Mouse (Mus musculus): ENCODE data around the gene Rad23b. TPM values are rescaled to one million over a fixed set of nuclear protein-coding genes. Genes with fewer than 3 reads are reported as not detected.

The Rad23b gene
- polyA plus RNA-seq, 1 experiment from 2014 or later = 58.9 TPM

DNA sequence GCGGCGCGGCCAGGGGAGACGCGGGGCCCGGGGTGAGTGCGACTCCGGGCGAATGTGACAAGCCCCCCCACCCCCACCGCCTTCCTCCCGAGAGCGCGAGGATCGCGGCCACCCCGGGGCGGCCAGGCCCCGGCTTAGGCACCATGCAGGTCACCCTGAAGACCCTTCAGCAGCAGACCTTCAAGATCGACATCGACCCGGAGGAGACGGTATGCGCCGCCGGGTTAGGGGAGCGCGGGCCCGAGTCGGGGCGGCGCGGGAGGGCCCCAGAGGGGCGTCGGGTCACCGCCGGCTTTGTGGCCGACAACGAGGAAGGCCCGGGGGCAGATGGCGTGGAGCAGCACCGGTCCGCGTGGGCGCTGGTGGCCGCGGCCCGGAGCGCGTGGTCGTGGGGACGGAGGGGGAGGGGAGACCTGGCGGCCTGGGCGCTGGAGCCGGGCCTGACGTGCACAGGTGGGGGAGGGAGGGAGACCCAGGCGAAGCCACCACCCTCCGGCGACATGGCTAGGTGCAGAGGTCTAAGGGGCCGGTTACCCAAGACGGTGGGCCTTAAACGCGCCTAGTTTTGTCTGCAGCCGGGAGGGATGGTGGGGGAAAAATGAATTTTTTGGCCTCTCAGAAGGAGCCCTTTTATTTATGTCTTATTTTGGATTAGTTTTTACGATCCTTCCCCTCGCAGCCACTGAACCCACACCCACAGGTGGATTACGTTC lies 532 bp downstream of the Rad23b start:
- peak overlapping the region; percentile 93 for H3K27ac ChIP-seq (ENCODE audit: low read length)
- peak overlapping the region; percentile 92 for H3K4me2 ChIP-seq (ENCODE audit: low read depth, low read length)
- H3K27me3 ChIP-seq (ENCODE audit: control insufficient read depth, insufficient read depth, low read length) = no peaks in the 10 kb centered on the region
- H3K9me3 ChIP-seq (replicated peaks; ENCODE audit: control insufficient read depth, low read length) = no peaks in the 10 kb centered on the region
- peak overlapping the region; percentile 87 for H3K4me3 ChIP-seq (ENCODE audit: low read length)
- WGBS = under 1% methylated on average over 62 of the region's 66 CpGs
- peak; percentile 28 for ATAC-seq (replicated peaks; ENCODE audit: extremely low read depth, insufficient read depth, low FRiP score)
- no peaks in the 10 kb centered on the region for H3K36me3 ChIP-seq (ENCODE audit: control insufficient read depth, insufficient read depth)
- H3K4me1 ChIP-seq (ENCODE audit: control insufficient read depth, insufficient read depth, low read length) = peaks cover 33% of the 10 kb centered on the region
- H3K9ac ChIP-seq (ENCODE audit: low read length) = peak overlapping the region; percentile 99

DNA sequence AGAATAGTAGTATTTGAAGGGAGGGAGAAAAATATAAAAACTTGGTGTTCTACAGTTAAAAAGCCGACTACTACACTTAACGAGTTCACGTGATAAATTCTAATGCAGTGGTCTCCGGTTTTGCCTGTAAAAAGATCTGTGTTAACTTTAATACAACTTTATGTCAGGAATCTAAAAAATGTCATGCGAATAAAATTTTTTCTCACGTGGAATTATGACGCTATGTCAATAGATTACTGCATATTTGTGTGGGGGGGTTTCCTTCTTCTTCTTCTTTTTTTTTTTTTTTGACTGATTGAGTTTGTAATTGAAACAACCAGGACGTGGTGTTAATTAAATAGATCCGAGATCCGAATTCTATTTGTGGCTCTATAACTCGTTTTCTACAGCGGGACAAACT lies 1.2 kb downstream of the Rad23b start:
- peak overlapping the region; percentile 99 for H3K9ac ChIP-seq (ENCODE audit: low read length)
- no peak for ATAC-seq (replicated peaks; ENCODE audit: extremely low read depth, insufficient read depth, low FRiP score)
- H3K36me3 ChIP-seq (ENCODE audit: control insufficient read depth, insufficient read depth) = no peaks in the 10 kb centered on the region
- H3K9me3 ChIP-seq (replicated peaks; ENCODE audit: control insufficient read depth, low read length) = no peaks in the 10 kb centered on the region
- 9% methylated on average over 12 of the region's 12 CpGs for WGBS
- peaks cover 34% of the 10 kb centered on the region for H3K4me1 ChIP-seq (ENCODE audit: control insufficient read depth, insufficient read depth, low read length)
- no peaks in the 10 kb centered on the region for H3K27me3 ChIP-seq (ENCODE audit: control insufficient read depth, insufficient read depth, low read length)
- peak overlapping the region; percentile 87 for H3K4me3 ChIP-seq (ENCODE audit: low read length)
- peak overlapping the region; percentile 92 for H3K4me2 ChIP-seq (ENCODE audit: low read depth, low read length)
- peak overlapping the region; percentile 93; the same call in 1 of the 2 replicates for H3K27ac ChIP-seq (ENCODE audit: low read length)

DNA sequence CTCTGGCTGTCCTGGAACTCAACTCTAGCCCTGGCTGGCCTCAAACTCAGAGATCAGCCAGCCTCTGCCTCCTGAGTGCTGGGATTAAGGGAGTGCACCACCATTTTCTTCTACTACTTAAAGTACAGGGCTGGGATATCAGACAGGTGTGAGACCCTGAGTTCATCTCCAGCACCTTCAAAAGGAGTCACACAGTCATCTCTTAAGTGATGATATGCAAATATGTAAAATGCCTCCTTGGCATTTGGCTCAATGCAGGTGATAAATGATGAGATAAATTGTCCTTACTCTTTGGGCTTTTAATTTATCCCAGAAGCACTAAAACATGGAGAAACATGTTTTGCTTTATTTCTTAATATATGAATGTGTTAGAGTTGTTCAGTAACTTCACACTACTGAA lies 2.0 kb downstream of the Rad23b start:
- Histone ChIP-seq H3K27me3 (ENCODE audit: control insufficient read depth, insufficient read depth, low read length) (no peaks in the 10 kb centered on the region), H3K9me3 (replicated peaks; ENCODE audit: control insufficient read depth, low read length) (no peaks in the 10 kb centered on the region), H3K4me2 (ENCODE audit: low read depth, low read length) (0 out of 2 replicates have a peak overlapping the region, but pooled peaks have one; percentile 6), H3K4me1 (ENCODE audit: control insufficient read depth, insufficient read depth, low read length) (peaks cover 36% of the 10 kb centered on the region), H3K9ac (ENCODE audit: low read length) (no peak overlapping the region), H3K27ac (ENCODE audit: low read length) (no peak overlapping the region), H3K4me3 (ENCODE audit: low read length) (no peak overlapping the region), H3K36me3 (ENCODE audit: control insufficient read depth, insufficient read depth) (no peaks in the 10 kb centered on the region)
- ATAC-seq (replicated peaks; ENCODE audit: extremely low read depth, insufficient read depth, low FRiP score) = no peak

DNA sequence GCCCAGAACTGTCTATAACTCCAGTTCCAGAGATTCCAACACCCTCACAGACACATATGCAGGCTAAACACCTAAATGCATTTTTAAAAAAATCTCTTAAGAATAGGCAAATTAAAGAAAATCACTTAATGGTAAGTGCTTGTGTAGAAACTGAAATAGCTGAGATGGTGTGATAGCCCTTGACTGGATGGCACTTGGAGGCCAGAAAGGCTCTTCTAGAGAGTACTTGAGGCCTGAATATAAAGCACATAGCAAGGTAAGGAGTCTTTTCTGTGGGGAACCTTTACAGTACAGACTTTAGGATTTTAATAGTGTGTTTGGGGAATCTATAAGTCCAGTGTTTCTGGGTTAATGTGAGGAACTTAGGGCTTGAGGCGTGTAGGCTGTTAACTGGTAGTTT lies 4.2 kb downstream of the Rad23b start:
- Histone ChIP-seq H3K9ac (ENCODE audit: low read length) (no peak overlapping the region), H3K4me3 (ENCODE audit: low read length) (no peak overlapping the region), H3K27me3 (ENCODE audit: control insufficient read depth, insufficient read depth, low read length) (no peaks in the 10 kb centered on the region), H3K4me1 (ENCODE audit: control insufficient read depth, insufficient read depth, low read length) (peaks cover 33% of the 10 kb centered on the region), H3K27ac (ENCODE audit: low read length) (no peak overlapping the region), H3K36me3 (ENCODE audit: control insufficient read depth, insufficient read depth) (no peaks in the 10 kb centered on the region), H3K9me3 (replicated peaks; ENCODE audit: control insufficient read depth, low read length) (no peaks in the 10 kb centered on the region), H3K4me2 (ENCODE audit: low read depth, low read length) (no peak overlapping the region)
- WGBS = 86% methylated on average over 1 of the region's 1 CpGs
- no peak for ATAC-seq (replicated peaks; ENCODE audit: extremely low read depth, insufficient read depth, low FRiP score)

DNA sequence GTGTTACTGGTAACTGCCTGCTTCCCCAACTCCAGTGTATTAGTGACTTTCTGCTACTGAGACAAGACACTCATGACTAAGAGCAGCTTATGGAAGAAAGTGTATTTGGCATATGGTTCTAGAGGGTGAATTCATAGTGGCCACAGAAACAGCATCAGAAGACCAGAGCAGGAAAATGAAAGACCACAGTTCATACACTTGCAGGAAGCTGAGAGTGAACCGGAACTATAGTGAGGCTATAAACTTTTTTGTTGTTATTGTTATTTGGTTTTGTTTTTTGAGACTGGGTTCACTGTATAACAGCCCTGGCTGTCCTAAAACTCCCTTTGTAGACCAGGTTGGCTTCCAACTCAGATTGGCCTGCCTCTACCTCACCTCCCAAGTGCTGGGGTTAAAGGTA lies 6.0 kb downstream of the Rad23b start:
- H3K27ac ChIP-seq (ENCODE audit: low read length) = no peak overlapping the region
- ATAC-seq (replicated peaks; ENCODE audit: extremely low read depth, insufficient read depth, low FRiP score) = no peak
- H3K9me3 ChIP-seq (replicated peaks; ENCODE audit: control insufficient read depth, low read length) = no peaks in the 10 kb centered on the region
- H3K36me3 ChIP-seq (ENCODE audit: control insufficient read depth, insufficient read depth) = peaks cover 2% of the 10 kb centered on the region; the same call in 1 of the 2 replicates
- 85% methylated on average over 1 of the region's 1 CpGs for WGBS
- H3K9ac ChIP-seq (ENCODE audit: low read length) = no peak overlapping the region
- H3K4me1 ChIP-seq (ENCODE audit: control insufficient read depth, insufficient read depth, low read length) = peaks cover 32% of the 10 kb centered on the region
- H3K27me3 ChIP-seq (ENCODE audit: control insufficient read depth, insufficient read depth, low read length) = no peaks in the 10 kb centered on the region
- no peak overlapping the region for H3K4me3 ChIP-seq (ENCODE audit: low read length)
- H3K4me2 ChIP-seq (ENCODE audit: low read depth, low read length) = no peak overlapping the region

DNA sequence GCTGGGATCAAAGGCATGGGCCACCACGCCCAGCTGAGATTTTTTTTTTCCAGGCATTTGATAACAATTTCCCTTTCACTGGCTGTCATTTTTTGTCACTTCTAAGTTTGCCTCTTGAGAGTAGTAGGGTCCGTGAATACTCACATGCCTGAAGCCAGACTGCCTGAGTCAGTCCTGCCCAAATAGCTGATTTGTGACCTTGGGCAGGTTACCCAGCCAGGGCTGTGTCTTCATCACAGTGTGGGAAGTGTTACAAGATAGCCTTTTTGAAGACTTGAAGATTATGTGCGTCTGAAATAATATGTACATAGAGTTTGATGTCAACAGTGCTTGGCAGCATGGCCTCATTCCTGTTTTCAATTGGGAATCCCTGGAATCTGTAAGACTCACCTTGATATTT lies 6.9 kb downstream of the Rad23b start:
- WGBS = 46% methylated on average over 3 of the region's 3 CpGs

GRCm38 (mm10) chr4:55363866-55364265 lies 14.0 kb downstream of the Rad23b start:
- Histone ChIP-seq H3K27ac (ENCODE audit: low read length) (no peak overlapping the region), H3K4me3 (ENCODE audit: low read length) (no peak overlapping the region), H3K4me2 (ENCODE audit: low read depth, low read length) (no peak overlapping the region), H3K9me3 (replicated peaks; ENCODE audit: control insufficient read depth, low read length) (no peaks in the 10 kb centered on the region), H3K9ac (ENCODE audit: low read length) (no peak overlapping the region), H3K4me1 (ENCODE audit: control insufficient read depth, insufficient read depth, low read length) (no peaks in the 10 kb centered on the region; the same call in 1 of the 2 replicates), H3K27me3 (ENCODE audit: control insufficient read depth, insufficient read depth, low read length) (no peaks in the 10 kb centered on the region), H3K36me3 (ENCODE audit: control insufficient read depth, insufficient read depth) (peaks cover 5% of the 10 kb centered on the region; the same call in 1 of the 2 replicates)
- ATAC-seq (replicated peaks; ENCODE audit: extremely low read depth, insufficient read depth, low FRiP score) = no peak
- WGBS = 94% methylated on average over 4 of the region's 4 CpGs

More for the DNA sequence above, 6.9 kb downstream of the Rad23b start:
- Histone ChIP-seq H3K4me2 (ENCODE audit: low read depth, low read length) (no peak overlapping the region), H3K9me3 (replicated peaks; ENCODE audit: control insufficient read depth, low read length) (no peaks in the 10 kb centered on the region), H3K27ac (ENCODE audit: low read length) (no peak overlapping the region), H3K4me3 (ENCODE audit: low read length) (no peak overlapping the region), H3K36me3 (ENCODE audit: control insufficient read depth, insufficient read depth) (peaks cover 2% of the 10 kb centered on the region; the same call in 1 of the 2 replicates), H3K9ac (ENCODE audit: low read length) (no peak overlapping the region), H3K27me3 (ENCODE audit: control insufficient read depth, insufficient read depth, low read length) (no peaks in the 10 kb centered on the region), H3K4me1 (ENCODE audit: control insufficient read depth, insufficient read depth, low read length) (peaks cover 28% of the 10 kb centered on the region)
- no peak for ATAC-seq (replicated peaks; ENCODE audit: extremely low read depth, insufficient read depth, low FRiP score)

DNA sequence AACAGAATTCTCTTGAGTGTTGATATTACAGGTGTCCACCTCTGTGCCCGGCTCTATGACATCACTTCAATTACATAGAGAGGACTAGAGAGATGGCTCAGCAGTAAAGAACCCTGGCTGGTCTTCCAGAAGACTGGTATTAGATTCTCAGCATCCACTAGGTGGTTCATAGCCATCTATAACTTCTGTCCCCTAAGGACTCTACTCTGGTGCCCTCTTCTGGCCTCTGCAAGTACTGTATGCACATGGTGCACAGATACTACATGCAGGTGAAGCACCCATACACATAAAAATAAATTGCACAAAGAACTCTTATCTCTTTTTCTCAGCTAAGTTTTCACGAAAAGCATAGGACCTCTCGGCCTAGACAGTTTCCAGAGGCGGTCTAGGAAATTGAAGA lies 14.5 kb downstream of the Rad23b start:
- no peaks in the 10 kb centered on the region; the same call in 1 of the 2 replicates for H3K4me1 ChIP-seq (ENCODE audit: control insufficient read depth, insufficient read depth, low read length)
- no peak overlapping the region for H3K4me2 ChIP-seq (ENCODE audit: low read depth, low read length)
- H3K9me3 ChIP-seq (replicated peaks; ENCODE audit: control insufficient read depth, low read length) = no peaks in the 10 kb centered on the region
- H3K36me3 ChIP-seq (ENCODE audit: control insufficient read depth, insufficient read depth) = peaks cover 5% of the 10 kb centered on the region; the same call in 1 of the 2 replicates
- no peak overlapping the region for H3K9ac ChIP-seq (ENCODE audit: low read length)
- WGBS = 92% methylated on average over 4 of the region's 4 CpGs
- no peaks in the 10 kb centered on the region for H3K27me3 ChIP-seq (ENCODE audit: control insufficient read depth, insufficient read depth, low read length)
- no peak overlapping the region for H3K4me3 ChIP-seq (ENCODE audit: low read length)
- ATAC-seq (replicated peaks; ENCODE audit: extremely low read depth, insufficient read depth, low FRiP score) = no peak
- no peak overlapping the region for H3K27ac ChIP-seq (ENCODE audit: low read length)

DNA sequence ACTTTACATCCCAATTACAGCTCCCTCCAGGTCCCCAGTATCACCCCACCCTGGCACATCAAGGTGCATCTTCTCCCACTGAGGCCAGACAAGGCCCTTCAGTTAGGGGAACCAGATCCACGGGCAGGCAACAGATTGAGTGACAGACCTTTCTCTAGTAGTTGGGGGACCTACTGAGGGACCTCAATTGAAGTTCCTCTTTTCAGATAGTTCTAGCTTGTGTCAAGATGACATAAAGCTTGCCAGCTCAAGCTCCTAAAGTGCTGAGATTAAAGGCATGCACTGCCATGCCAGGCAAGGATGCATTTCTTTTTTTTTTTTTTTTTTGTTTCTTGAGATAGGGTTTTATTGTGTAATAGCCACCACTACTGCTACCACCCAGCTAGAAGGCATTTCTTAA lies 16.2 kb downstream of the Rad23b start:
- no peaks in the 10 kb centered on the region; the same call in 1 of the 2 replicates for H3K4me1 ChIP-seq (ENCODE audit: control insufficient read depth, insufficient read depth, low read length)
- no peak overlapping the region for H3K9ac ChIP-seq (ENCODE audit: low read length)
- H3K27ac ChIP-seq (ENCODE audit: low read length) = no peak overlapping the region
- 65% methylated on average over 1 of the region's 1 CpGs for WGBS
- H3K27me3 ChIP-seq (ENCODE audit: control insufficient read depth, insufficient read depth, low read length) = no peaks in the 10 kb centered on the region
- ATAC-seq (replicated peaks; ENCODE audit: extremely low read depth, insufficient read depth, low FRiP score) = no peak
- H3K4me2 ChIP-seq (ENCODE audit: low read depth, low read length) = no peak overlapping the region
- no peak overlapping the region for H3K4me3 ChIP-seq (ENCODE audit: low read length)
- no peaks in the 10 kb centered on the region for H3K9me3 ChIP-seq (replicated peaks; ENCODE audit: control insufficient read depth, low read length)
- H3K36me3 ChIP-seq (ENCODE audit: control insufficient read depth, insufficient read depth) = peaks cover 8% of the 10 kb centered on the region; the same call in 1 of the 2 replicates

Data from heart, embryonic 16.5 days (tissue).